Mouse (Mus musculus) thymus, adult 2 months (tissue): Measurements from ENCODE around the gene Fyb. TPM values are rescaled to one million over a fixed set of nuclear protein-coding genes. Genes with fewer than 3 reads are reported as not detected.

ENCODE experiments used
- DNase-seq: peaks from one replicate; pipeline ENCODE4 v3.0.0; 2021
- H3K27ac ChIP-seq: fragments of 200-500 bp; 2 replicates; pipeline ENCODE4 v1.5.1; 2012; ENCODE audit warnings: low read length, control low read depth; ENCODE audit not compliant: control insufficient read depth, insufficient read depth
- H3K27me3 ChIP-seq: fragments of 200-500 bp; 2 replicates; pipeline ENCODE4 v1.6.1; 2012; ENCODE audit warnings: mild to moderate bottlenecking, low read length, moderate library complexity, mixed read lengths; ENCODE audit not compliant: control insufficient read depth, insufficient read depth
- H3K36me3 ChIP-seq: fragments of 200-500 bp; 2 replicates; pipeline ENCODE4 v1.6.1; 2012; ENCODE audit warnings: mild to moderate bottlenecking, low read length, moderate library complexity; ENCODE audit not compliant: control insufficient read depth, insufficient read depth
- H3K4me1 ChIP-seq: fragments of 200-500 bp; replicated peaks from 2 replicates; pipeline ENCODE4 v1.6.1; 2012; ENCODE audit warnings: low read length; ENCODE audit not compliant: control insufficient read depth, insufficient read depth
- H3K4me3 ChIP-seq: fragments of 200-500 bp; 2 replicates; pipeline ENCODE4 v1.5.1; 2012; ENCODE audit warnings: mild to moderate bottlenecking, low read length, control low read depth, moderate library complexity; ENCODE audit not compliant: control insufficient read depth, insufficient read depth
- CTCF ChIP-seq: fragments of 200-500 bp; IDR thresholded peaks from 2 replicates; pipeline ENCODE4 v1.5.1; 2012; ENCODE audit warnings: mild to moderate bottlenecking, control low read depth, low read length, moderate library complexity, borderline replicate concordance; ENCODE audit not compliant: control insufficient read depth, poor library complexity, insufficient read depth; ENCODE audit errors: extremely low read depth
- POLR2A ChIP-seq: fragments of 200-500 bp; IDR thresholded peaks from 2 replicates; pipeline ENCODE4 v1.6.1; 2012; ENCODE audit warnings: mild to moderate bottlenecking, low read length, control low read depth, moderate library complexity; ENCODE audit not compliant: control insufficient read depth, poor library complexity, insufficient read depth; ENCODE audit errors: extremely low read depth
- WGBS: fragments of 180-500 bp; shearing (Covaris S2); methylation state at CpG from one replicate; pipeline ENCODE4 v1.1.7; 2018; 5-methylcytosine and 5-hydroxymethylcytosine counted together
- polyA plus RNA-seq: library from polyadenylated mRNA; depleted of rRNA; stranded (reverse); fragments of >200 nt; gene quantifications from 2 replicates; pipeline ENCODE4 v1.2.3, GENCODE M21; 2012; rRNA removed

Fyb gene
- polyA plus RNA-seq, 1 experiment = 141 TPM

- WGBS = 1% methylated on average over 43 of the region's 43 CpGs
- Histone ChIP-seq H3K4me1 (peaks cover 9% of the 10 kb centered on the region), H3K4me3 (peak overlapping the region; percentile 90), H3K27ac (no peak overlapping the region), H3K27me3 (no peaks in the 10 kb centered on the region), H3K36me3 (no peaks in the 10 kb centered on the region)
- no peak for TF ChIP-seq CTCF
- TF ChIP-seq POLR2A = no peak
- DNase-seq = peak; percentile 60
Observed at GRCm38 (mm10) chr15:6707551-6707935, 184.9 kb downstream of the Fyb start.

GRCm38 (mm10) chr15:6707936-6708525 is 185.4 kb downstream of the Fyb start, which contains the start of gene Rictor:
Gene Rictor, plus strand, starts transcription at chr15:6708379.
- peak; percentile 86 for DNase-seq
- peak within 1 kb of the TSS; percentile 52 for H3K27ac ChIP-seq
- no peaks in the 10 kb centered on the region for H3K27me3 ChIP-seq
- peak within 1 kb of the TSS; percentile 90 for H3K4me3 ChIP-seq
- under 1% methylated on average over 79 of the region's 82 CpGs for WGBS
- TF ChIP-seq CTCF (no peak), POLR2A (peak; percentile 73)
- H3K36me3 ChIP-seq = no peaks in the 10 kb centered on the region
- peaks cover 10% of the 10 kb centered on the region for H3K4me1 ChIP-seq

GRCm38 (mm10) chr15:6708526-6709441 is 186.1 kb downstream of the Fyb start:
- Histone ChIP-seq H3K4me1 (peaks cover 10% of the 10 kb centered on the region), H3K4me3 (peak overlapping the region; percentile 90), H3K27ac (peak overlapping the region; percentile 52), H3K27me3 (no peaks in the 10 kb centered on the region), H3K36me3 (no peaks in the 10 kb centered on the region)
- TF ChIP-seq POLR2A (no peak), CTCF (no peak)
- peak; percentile 72 for DNase-seq
- WGBS = under 1% methylated on average over 89 of the region's 89 CpGs

- Histone ChIP-seq H3K4me1 (peaks cover 10% of the 10 kb centered on the region), H3K27me3 (no peaks in the 10 kb centered on the region), H3K27ac (no peak overlapping the region), H3K4me3 (no peak overlapping the region), H3K36me3 (no peaks in the 10 kb centered on the region)
- TF ChIP-seq CTCF (no peak), POLR2A (no peak)
- WGBS = 30% methylated on average over 8 of the region's 8 CpGs
- DNase-seq = no peak
Observed at GRCm38 (mm10) chr15:6709618-6710017, 187.0 kb downstream of the Fyb start.

- Histone ChIP-seq H3K27me3 (no peaks in the 10 kb centered on the region), H3K27ac (no peak overlapping the region), H3K36me3 (no peaks in the 10 kb centered on the region), H3K4me3 (no peak overlapping the region), H3K4me1 (peaks cover 10% of the 10 kb centered on the region)
- DNase-seq = no peak
- WGBS = 87% methylated on average over 7 of the region's 7 CpGs
- TF ChIP-seq CTCF (no peak), POLR2A (no peak)
Observed at GRCm38 (mm10) chr15:6710341-6710740, 187.7 kb downstream of the Fyb start.

- Histone ChIP-seq H3K36me3 (no peaks in the 10 kb centered on the region), H3K4me3 (no peak overlapping the region), H3K27ac (no peak overlapping the region), H3K27me3 (no peaks in the 10 kb centered on the region), H3K4me1 (peaks cover 8% of the 10 kb centered on the region)
- TF ChIP-seq POLR2A (no peak), CTCF (no peak)
- 95% methylated on average over 7 of the region's 7 CpGs for WGBS
- no peak for DNase-seq
Observed at GRCm38 (mm10) chr15:6711226-6711625, 188.6 kb downstream of the Fyb start.

Other genes with a start within 250 kb of the Fyb start
- 7.0 and 9.4 TPM in 2 replicates for gene Dab2, start 223.1 kb upstream of the Fyb start, polyA plus RNA-seq
- 0.13 TPM in 1 of 2 replicates, not detected in the other for gene C9, start 77.5 kb upstream of the Fyb start, polyA plus RNA-seq
- 23.5 and 23.7 TPM in 2 replicates for gene Rictor, start 185.5 kb downstream of the Fyb start, polyA plus RNA-seq